Mouse (Mus musculus) lung, embryonic 16.5 days (tissue): ENCODE measurements at regions not wholly inside any gene's neighbourhood (a gene's known extent, or its start where the extent isn't known, plus 50 kb on each side); places are given as distances from the start of the nearest gene placed in this dataset.

ENCODE experiments used
- ATAC-seq: fragments of 200-750 bp; cut with Nextera tagmentation; 2 replicates; pipeline ENCODE4 v1.8.0; 2017; ENCODE audit warnings: low read depth, mild to moderate bottlenecking, moderate library complexity
- H3K27ac ChIP-seq: fragments of 300-500 bp; sonication (generic); 2 replicates; pipeline ENCODE4 v1.5.1; 2014; ENCODE audit warnings: mild to moderate bottlenecking, control low read depth, low read length
- H3K27me3 ChIP-seq: fragments of 300-500 bp; sonication (generic); 2 replicates; pipeline ENCODE4 v1.6.1; 2014; ENCODE audit warnings: low read depth, low read length, mixed read lengths; ENCODE audit not compliant: control insufficient read depth, insufficient read depth
- H3K36me3 ChIP-seq: fragments of 300-500 bp; sonication (generic); 2 replicates; pipeline ENCODE4 v1.6.1; 2014; ENCODE audit warnings: low read length; ENCODE audit not compliant: control insufficient read depth, insufficient read depth
- H3K4me1 ChIP-seq: fragments of 300-500 bp; sonication (generic); replicated peaks from 2 replicates; pipeline ENCODE4 v1.6.1; 2014; ENCODE audit warnings: low read length, mixed read lengths; ENCODE audit not compliant: control insufficient read depth, insufficient read depth
- H3K4me2 ChIP-seq: fragments of 300-500 bp; sonication (generic); 2 replicates; pipeline ENCODE4 v1.6.1; 2014; ENCODE audit warnings: low read depth, low read length, control low read depth
- H3K4me3 ChIP-seq: fragments of 300-500 bp; sonication (generic); 2 replicates; pipeline ENCODE4 v1.5.1; 2014; ENCODE audit warnings: mild to moderate bottlenecking, low read length, control low read depth
- H3K9ac ChIP-seq: fragments of 300-500 bp; sonication (generic); 2 replicates; pipeline ENCODE4 v1.6.1; 2014; ENCODE audit warnings: low read length, control low read depth
- H3K9me3 ChIP-seq: fragments of 300-500 bp; sonication (generic); 2 replicates; pipeline ENCODE4 v1.6.1; 2016; ENCODE audit warnings: low read length; ENCODE audit not compliant: control insufficient read depth
- WGBS: fragments of 180-500 bp; shearing (Covaris S2); extraction: QIAGEN DNeasy Blood & Tissue Kit; methylation state at CpG from one replicate; pipeline ENCODE4 v1.1.7; 2014; 5-methylcytosine and 5-hydroxymethylcytosine counted together

GRCm38 (mm10) chr15:97519919-97520345 is 185.7 kb downstream of the Rpap3 start:
- no peak for ATAC-seq
- Histone ChIP-seq H3K4me3 (no peak overlapping the region), H3K27me3 (no peaks in the 10 kb centered on the region), H3K4me1 (no peaks in the 10 kb centered on the region), H3K9ac (no peak overlapping the region), H3K9me3 (no peaks in the 10 kb centered on the region), H3K36me3 (no peaks in the 10 kb centered on the region), H3K4me2 (no peak overlapping the region), H3K27ac (no peak overlapping the region)
- 81% methylated on average over 8 of the region's 8 CpGs for WGBS

GRCm38 (mm10) chr15:97517926-97518325 is 187.7 kb downstream of the Rpap3 start:
- no peaks in the 10 kb centered on the region for H3K9me3 ChIP-seq
- H3K9ac ChIP-seq = no peak overlapping the region
- 62% methylated on average over 10 of the region's 10 CpGs for WGBS
- no peaks in the 10 kb centered on the region for H3K4me1 ChIP-seq
- no peaks in the 10 kb centered on the region for H3K27me3 ChIP-seq
- no peak overlapping the region for H3K4me3 ChIP-seq
- no peak overlapping the region for H3K27ac ChIP-seq
- no peaks in the 10 kb centered on the region for H3K36me3 ChIP-seq
- no peak for ATAC-seq
- no peak overlapping the region for H3K4me2 ChIP-seq

GRCm38 (mm10) chr15:97517188-97517587 is 188.4 kb downstream of the Rpap3 start:
- Histone ChIP-seq H3K4me1 (no peaks in the 10 kb centered on the region), H3K4me2 (no peak overlapping the region), H3K9ac (no peak overlapping the region), H3K27me3 (no peaks in the 10 kb centered on the region), H3K36me3 (no peaks in the 10 kb centered on the region), H3K4me3 (no peak overlapping the region), H3K27ac (no peak overlapping the region), H3K9me3 (no peaks in the 10 kb centered on the region)
- WGBS = 91% methylated on average over 11 of the region's 11 CpGs
- no peak for ATAC-seq

GRCm38 (mm10) chr15:97515773-97516172 is 189.9 kb downstream of the Rpap3 start:
- no peak overlapping the region for H3K4me3 ChIP-seq
- no peak overlapping the region for H3K4me2 ChIP-seq
- ATAC-seq = no peak
- H3K36me3 ChIP-seq = no peaks in the 10 kb centered on the region
- H3K9ac ChIP-seq = no peak overlapping the region
- no peaks in the 10 kb centered on the region for H3K27me3 ChIP-seq
- WGBS = 81% methylated on average over 4 of the region's 4 CpGs
- H3K4me1 ChIP-seq = no peaks in the 10 kb centered on the region
- no peaks in the 10 kb centered on the region for H3K9me3 ChIP-seq
- H3K27ac ChIP-seq = no peak overlapping the region

GRCm38 (mm10) chr15:97507656-97508306 is 197.8 kb downstream of the Rpap3 start:
- no peak overlapping the region for H3K4me2 ChIP-seq
- no peak overlapping the region for H3K27ac ChIP-seq
- H3K9ac ChIP-seq = no peak overlapping the region
- H3K4me1 ChIP-seq = no peaks in the 10 kb centered on the region
- H3K27me3 ChIP-seq = no peaks in the 10 kb centered on the region
- H3K9me3 ChIP-seq = no peaks in the 10 kb centered on the region
- no peak overlapping the region for H3K4me3 ChIP-seq
- 89% methylated on average over 16 of the region's 16 CpGs for WGBS
- ATAC-seq = no peak
- H3K36me3 ChIP-seq = no peaks in the 10 kb centered on the region

GRCm38 (mm10) chr15:97507176-97507575 is 198.4 kb downstream of the Rpap3 start:
- Histone ChIP-seq H3K4me3 (no peak overlapping the region), H3K27ac (no peak overlapping the region), H3K9me3 (no peaks in the 10 kb centered on the region), H3K27me3 (no peaks in the 10 kb centered on the region), H3K4me2 (no peak overlapping the region), H3K36me3 (no peaks in the 10 kb centered on the region), H3K9ac (no peak overlapping the region), H3K4me1 (no peaks in the 10 kb centered on the region)
- ATAC-seq = no peak
- WGBS = 90% methylated on average over 11 of the region's 11 CpGs

GRCm38 (mm10) chr15:97505715-97506114 is 199.9 kb downstream of the Rpap3 start:
- Histone ChIP-seq H3K9me3 (no peaks in the 10 kb centered on the region), H3K27ac (no peak overlapping the region), H3K9ac (no peak overlapping the region), H3K27me3 (no peaks in the 10 kb centered on the region), H3K4me3 (no peak overlapping the region), H3K4me1 (no peaks in the 10 kb centered on the region), H3K36me3 (no peaks in the 10 kb centered on the region), H3K4me2 (no peak overlapping the region)
- ATAC-seq = no peak
- WGBS = 90% methylated on average over 11 of the region's 11 CpGs

- WGBS = 90% methylated on average over 1 of the region's 1 CpGs
Observed at GRCm38 (mm10) chr15:97504325-97504724, 201.3 kb downstream of the Rpap3 start.

GRCm38 (mm10) chr15:97502056-97502455 is 203.6 kb downstream of the Rpap3 start:
- no peaks in the 10 kb centered on the region for H3K9me3 ChIP-seq
- no peaks in the 10 kb centered on the region for H3K36me3 ChIP-seq
- WGBS = 75% methylated on average over 7 of the region's 7 CpGs
- no peak overlapping the region for H3K4me3 ChIP-seq
- H3K4me2 ChIP-seq = no peak overlapping the region
- H3K27me3 ChIP-seq = no peaks in the 10 kb centered on the region
- H3K27ac ChIP-seq = no peak overlapping the region
- ATAC-seq = no peak
- H3K4me1 ChIP-seq = no peaks in the 10 kb centered on the region; the same call in 1 of the 2 replicates
- no peak overlapping the region for H3K9ac ChIP-seq

More at GRCm38 (mm10) chr15:97504325-97504724, 201.3 kb downstream of the Rpap3 start:
- Histone ChIP-seq H3K36me3 (no peaks in the 10 kb centered on the region), H3K27me3 (no peaks in the 10 kb centered on the region), H3K9me3 (no peaks in the 10 kb centered on the region), H3K4me2 (no peak overlapping the region), H3K9ac (no peak overlapping the region), H3K4me1 (no peaks in the 10 kb centered on the region), H3K4me3 (no peak overlapping the region), H3K27ac (no peak overlapping the region)
- no peak for ATAC-seq

- Histone ChIP-seq H3K9me3 (no peaks in the 10 kb centered on the region), H3K4me1 (no peaks in the 10 kb centered on the region; the same call in 1 of the 2 replicates), H3K27me3 (no peaks in the 10 kb centered on the region), H3K4me3 (no peak overlapping the region), H3K4me2 (no peak overlapping the region), H3K9ac (no peak overlapping the region), H3K27ac (no peak overlapping the region), H3K36me3 (no peaks in the 10 kb centered on the region)
- no peak for ATAC-seq
- WGBS = 76% methylated on average over 9 of the region's 9 CpGs
Observed at GRCm38 (mm10) chr15:97501420-97501819, 204.2 kb downstream of the Rpap3 start.
